Mouse (Mus musculus): ENCODE measurements at regions not wholly inside any gene's neighbourhood (a gene's known extent, or its start where the extent isn't known, plus 50 kb on each side); places are given as distances from the start of the nearest gene placed in this dataset.
A peak's percentile ranks its signal among the peaks of the same experiment; 100 is the strongest.

DNA sequence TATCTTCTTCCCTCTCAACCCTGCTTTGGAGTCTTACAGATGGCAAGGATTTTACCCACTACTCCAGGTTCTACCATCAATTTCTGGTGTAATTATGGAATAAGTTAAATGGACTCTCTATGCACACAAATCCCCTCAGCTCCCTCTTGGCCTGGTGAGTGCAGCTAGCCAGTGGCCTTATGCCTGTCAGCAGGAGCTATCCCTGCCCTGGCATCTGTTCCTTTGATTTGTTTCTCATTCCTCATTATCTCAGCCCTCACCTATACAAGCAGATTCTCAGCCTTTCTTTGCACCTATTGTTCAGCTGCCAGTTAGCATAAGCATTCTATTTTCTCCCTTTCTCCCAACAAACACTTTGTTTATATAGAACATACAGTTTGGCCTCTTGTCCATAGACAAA lies 150.3 kb downstream of the Rnf152 start:
- no peak overlapping the region for H3K27ac ChIP-seq
- no peak overlapping the region for H3K4me3 ChIP-seq
- no peak for TF ChIP-seq CTCF (conservative IDR thresholded peaks at IDR 0.05)
- no peak for DNase-seq (ENCODE audit: low spot score in 2 of 2)

DNA sequence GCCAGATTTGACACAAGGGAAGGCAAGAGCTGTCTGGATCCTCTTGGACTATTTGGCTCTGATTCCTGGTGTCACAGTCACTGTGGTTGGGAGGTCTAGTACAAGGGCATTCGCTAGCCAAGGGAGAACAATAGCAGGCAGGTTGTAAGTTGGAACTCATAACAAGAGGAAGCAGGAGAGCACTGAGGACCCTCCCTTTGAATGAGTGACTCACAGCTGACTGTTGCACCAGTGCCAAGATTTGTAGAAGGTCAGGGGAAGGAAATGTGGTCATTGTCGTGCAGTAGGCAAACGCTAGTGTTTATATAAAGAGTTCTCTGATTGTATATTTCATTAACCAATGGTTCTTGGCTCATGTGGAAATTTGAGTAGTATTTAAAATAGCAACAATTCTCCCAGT lies 157.2 kb downstream of the Rnf152 start:
- H3K27ac ChIP-seq = no peak overlapping the region
- no peak for DNase-seq (ENCODE audit: low spot score in 2 of 2)
- no peak overlapping the region for H3K4me3 ChIP-seq
- no peak for TF ChIP-seq CTCF (conservative IDR thresholded peaks at IDR 0.05)

DNA sequence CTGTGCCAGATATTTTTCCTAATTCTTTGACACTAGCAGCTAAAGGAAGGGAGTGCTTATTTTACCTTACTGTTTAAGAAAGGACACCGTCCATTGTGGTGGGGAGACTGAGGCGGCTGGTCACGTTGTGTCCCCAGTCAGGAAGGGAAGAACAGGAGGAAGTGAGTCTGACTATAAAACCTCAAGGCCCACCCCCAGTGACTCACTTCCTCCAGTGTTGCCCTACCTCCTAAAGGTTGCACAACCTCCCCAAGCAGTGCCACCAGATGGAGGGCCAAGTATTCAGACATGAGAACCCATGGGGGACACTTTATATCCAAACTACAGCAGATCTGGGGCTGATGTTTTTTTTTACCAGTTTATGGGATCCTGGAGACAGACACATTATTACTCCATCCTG lies 165.4 kb downstream of the Rnf152 start:
- no peak for TF ChIP-seq CTCF (conservative IDR thresholded peaks at IDR 0.05)
- H3K27ac ChIP-seq = no peak overlapping the region
- DNase-seq (ENCODE audit: low spot score in 2 of 2) = no peak
- no peak overlapping the region for H3K4me3 ChIP-seq

DNA sequence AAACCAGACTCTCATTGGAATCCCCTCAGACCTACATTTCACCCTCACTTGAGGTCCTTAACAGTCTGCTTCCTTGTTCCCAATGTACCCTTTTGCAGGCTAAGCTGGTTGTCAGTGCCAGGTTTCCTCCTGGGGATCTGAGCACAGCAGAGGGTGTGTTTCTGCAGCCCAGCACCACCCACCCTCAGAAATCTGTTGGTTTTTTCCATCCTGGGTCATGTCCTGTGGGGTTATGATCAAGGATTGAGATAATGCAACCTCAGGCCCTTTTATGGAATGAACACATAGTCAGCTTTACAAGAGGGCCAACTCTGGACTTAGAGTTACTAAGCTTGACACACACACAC lies 167.6 kb downstream of the Rnf152 start:
- TF ChIP-seq CTCF (conservative IDR thresholded peaks at IDR 0.05) = no peak
- no peak overlapping the region for H3K27ac ChIP-seq
- no peak overlapping the region for H3K4me3 ChIP-seq
- no peak for DNase-seq (ENCODE audit: low spot score in 2 of 2)

DNA sequence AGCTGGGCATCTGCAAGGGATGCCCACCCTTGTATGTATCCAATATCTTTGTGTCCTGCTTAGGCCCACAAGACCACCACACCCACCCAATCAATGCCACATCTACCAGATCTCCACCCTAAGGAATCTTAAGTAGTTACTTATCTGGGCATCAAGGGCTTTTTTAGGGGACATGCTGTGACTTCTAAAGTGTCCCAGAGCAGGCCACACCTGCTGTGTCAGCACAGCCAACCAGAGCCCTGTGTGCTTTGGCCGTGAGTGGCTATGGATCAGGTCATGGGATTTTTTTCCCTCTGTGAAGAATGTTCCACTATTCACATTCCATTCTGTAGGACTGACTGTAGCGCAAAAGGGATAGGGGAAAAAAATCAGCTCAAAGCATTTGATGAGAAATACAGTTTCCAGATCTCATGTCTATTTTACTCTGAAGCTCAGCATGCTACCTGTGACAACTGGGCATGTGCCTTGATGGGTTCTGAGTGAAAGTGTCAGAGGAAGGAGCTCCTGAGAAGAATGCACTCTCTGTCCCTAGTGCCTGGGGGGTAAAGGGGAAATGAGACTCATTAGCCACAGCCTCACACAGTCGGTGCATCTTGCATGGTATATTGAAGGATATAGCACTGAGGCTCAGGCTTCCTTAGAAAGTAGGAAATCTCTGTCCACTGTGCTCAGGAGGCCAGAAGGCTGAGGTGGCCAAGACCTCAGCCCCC lies 168.1 kb downstream of the Rnf152 start:
- TF ChIP-seq CTCF (conservative IDR thresholded peaks at IDR 0.05) = no peak
- no peak overlapping the region for H3K27ac ChIP-seq
- DNase-seq (ENCODE audit: low spot score in 2 of 2) = no peak
- H3K4me3 ChIP-seq = no peak overlapping the region

DNA sequence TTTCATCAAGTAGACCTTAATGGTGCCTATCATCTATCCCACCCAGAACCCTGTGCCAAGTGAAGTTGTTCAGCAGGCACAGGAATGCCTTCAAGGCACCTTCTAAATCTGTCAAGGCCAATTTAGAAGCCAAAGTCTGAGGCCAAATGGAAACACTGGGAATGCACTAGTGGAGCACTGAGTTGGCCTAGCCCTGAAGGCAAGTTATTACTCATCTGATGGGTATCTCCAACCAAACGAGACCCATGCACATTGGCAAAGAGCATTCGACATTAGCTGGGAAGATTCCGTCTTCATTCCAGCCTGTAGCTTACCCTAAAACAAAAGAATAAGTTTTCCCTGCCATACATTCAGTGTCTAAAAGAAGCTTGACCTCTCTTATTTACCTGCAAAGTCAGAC lies 172.0 kb downstream of the Rnf152 start:
- TF ChIP-seq CTCF (conservative IDR thresholded peaks at IDR 0.05) = no peak
- Histone ChIP-seq H3K4me3 (no peak overlapping the region), H3K27ac (no peak overlapping the region)
- no peak for DNase-seq (ENCODE audit: low spot score in 2 of 2)

DNA sequence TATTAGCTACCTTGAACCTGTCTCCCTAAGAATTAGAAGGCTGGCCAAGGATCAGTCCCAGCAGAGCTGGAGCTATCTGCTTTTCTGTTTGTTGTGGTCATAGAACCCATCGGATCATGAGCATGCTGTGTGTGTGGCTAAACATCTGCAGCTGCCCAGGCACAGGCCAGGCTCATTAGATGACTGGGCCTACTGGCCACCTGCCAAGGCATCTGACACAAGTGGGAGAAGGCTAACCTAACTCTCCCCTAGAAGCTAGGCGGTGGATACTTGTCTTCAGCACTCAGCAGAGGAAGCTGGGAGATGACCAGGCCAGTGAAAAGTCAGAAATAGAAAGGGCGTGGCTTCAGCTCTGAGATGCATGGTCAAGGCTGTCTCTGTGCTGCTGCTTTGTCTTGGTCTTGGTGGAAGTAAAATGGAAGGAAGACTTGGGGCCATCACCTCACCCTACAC lies 177.1 kb downstream of the Rnf152 start:
- no peak overlapping the region for H3K27ac ChIP-seq
- peak in 1 of 2 experiments; percentile 2 for DNase-seq (ENCODE audit: low spot score in 2 of 2)
- no peak for TF ChIP-seq CTCF (conservative IDR thresholded peaks at IDR 0.05)
- no peak overlapping the region for H3K4me3 ChIP-seq

DNA sequence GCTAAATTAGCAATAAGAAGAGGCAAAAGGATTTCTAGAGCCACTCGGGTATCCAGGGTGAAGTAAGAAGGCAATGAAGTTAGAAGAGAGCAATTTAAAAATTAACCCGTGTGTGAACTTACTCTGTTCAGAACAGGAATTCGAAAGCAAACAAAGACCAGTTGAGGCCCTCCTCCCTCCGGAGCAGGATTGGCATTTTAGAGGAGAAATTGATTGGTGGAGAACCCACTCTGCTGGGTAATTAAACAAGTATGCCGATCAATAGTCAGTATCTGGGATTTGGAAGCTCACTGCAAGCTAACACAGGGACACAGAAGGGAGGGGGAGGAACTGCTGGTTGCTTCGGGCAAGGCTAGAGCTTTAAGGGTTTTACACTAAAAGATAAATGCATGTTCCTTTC lies 177.7 kb downstream of the Rnf152 start:
- DNase-seq (ENCODE audit: low spot score in 2 of 2) = no peak
- TF ChIP-seq CTCF (conservative IDR thresholded peaks at IDR 0.05) = no peak
- H3K4me3 ChIP-seq = no peak overlapping the region
- peak overlapping the region; percentile 49; the same call in 1 of the 2 replicates for H3K27ac ChIP-seq

DNA sequence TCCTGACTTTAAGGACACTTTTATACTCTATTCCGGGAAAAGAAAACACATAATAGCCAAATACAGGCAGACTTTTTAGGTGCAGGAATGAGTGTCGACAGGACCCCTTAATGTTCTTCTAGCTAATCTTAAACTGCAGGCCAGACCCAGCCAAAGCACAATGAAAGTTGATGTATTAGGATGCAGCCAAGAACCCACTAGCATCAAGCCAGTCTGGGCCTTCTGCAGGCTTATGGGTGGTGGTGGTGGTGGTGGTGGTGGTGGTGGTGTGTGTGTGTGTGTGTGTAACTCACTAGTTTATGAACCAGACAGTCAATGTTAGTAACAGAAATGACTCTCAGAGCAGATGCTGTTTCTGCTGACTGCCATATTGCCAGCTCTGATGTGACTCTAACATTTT lies 178.6 kb downstream of the Rnf152 start:
- DNase-seq (ENCODE audit: low spot score in 2 of 2) = peak; percentile 17 to 34
- no peak overlapping the region for H3K27ac ChIP-seq
- TF ChIP-seq CTCF (conservative IDR thresholded peaks at IDR 0.05) = no peak
- no peak overlapping the region for H3K4me3 ChIP-seq

DNA sequence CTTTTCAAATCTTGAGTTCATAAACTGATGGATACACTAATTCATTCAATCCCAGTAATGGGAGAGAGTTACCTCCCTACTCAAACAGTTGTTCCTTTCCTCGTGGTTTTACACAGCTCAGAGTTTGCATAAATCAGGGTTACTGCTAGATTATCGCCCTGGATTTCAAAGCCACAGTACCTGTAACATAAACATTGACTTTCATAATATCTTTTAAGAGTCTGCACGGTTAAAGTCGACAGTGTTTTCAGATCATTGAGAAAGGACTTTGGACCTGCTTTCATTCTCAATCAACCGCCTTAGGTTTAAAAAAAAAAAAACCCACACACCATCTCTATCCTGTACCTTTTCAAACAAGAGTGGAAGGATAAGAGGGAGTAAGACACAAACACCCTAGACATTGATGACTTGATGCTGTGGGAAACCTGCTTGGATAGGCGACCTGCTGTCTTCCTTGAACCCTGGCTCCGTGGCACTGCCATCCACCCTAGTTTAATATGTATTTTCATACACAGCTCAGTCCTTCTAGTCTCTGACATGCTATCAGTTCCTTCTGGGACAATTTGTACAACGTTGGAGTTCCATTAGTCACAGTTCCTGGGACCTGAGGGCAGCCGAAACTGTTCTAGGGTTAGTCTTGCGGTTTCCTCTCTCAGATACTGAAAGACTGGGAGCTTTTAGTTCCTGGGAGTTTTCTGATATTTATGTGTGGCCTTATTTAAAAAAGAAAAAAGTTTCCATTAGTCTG lies 179.3 kb downstream of the Rnf152 start:
- H3K27ac ChIP-seq = no peak overlapping the region
- DNase-seq (ENCODE audit: low spot score in 2 of 2) = no peak
- no peak overlapping the region for H3K4me3 ChIP-seq
- no peak for TF ChIP-seq CTCF (conservative IDR thresholded peaks at IDR 0.05)

DNA sequence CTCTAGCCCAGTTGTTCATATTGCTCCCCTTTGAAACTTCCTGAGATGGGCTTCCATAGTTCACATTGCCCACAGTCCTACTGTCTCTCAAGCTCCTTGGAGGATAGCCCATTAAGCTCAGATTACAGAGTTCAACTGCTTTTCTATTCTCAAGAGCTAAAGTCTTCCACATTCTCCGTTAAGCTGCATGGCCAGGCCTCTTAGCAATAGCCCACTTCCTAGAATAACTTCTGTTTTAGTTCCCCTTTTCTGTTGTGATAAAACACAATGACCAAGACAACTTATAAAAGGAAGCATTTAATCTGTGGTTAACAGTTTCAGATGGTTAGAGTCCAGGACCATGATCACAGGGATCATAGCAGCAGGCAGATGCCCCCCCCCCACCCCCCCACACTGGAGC lies 185.5 kb downstream of the Rnf152 start:
- DNase-seq (ENCODE audit: low spot score in 2 of 2) = no peak
- Histone ChIP-seq H3K4me3 (no peak overlapping the region), H3K27ac (no peak overlapping the region)
- no peak for TF ChIP-seq CTCF (conservative IDR thresholded peaks at IDR 0.05)

DNA sequence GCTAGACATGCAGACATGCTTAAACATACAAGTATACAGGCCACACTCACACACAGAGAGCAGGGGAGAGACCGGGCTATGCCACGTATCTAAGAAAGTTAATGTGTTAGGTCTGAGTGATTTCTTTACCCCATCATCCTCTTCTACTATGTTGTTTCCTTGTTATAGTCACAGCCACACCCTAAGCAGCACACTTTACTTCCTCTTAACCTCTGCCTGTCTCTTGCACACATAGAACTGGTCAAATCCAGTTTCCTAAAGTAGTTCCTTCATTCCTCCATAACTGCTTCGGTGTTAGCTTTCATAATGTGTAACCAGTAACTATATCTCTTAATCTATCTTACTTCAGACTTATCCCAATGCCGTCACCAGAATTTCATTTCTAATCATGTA lies 186.4 kb downstream of the Rnf152 start:
- TF ChIP-seq CTCF (conservative IDR thresholded peaks at IDR 0.05) = no peak
- DNase-seq (ENCODE audit: low spot score in 2 of 2) = no peak
- no peak overlapping the region for H3K4me3 ChIP-seq
- no peak overlapping the region for H3K27ac ChIP-seq

DNA sequence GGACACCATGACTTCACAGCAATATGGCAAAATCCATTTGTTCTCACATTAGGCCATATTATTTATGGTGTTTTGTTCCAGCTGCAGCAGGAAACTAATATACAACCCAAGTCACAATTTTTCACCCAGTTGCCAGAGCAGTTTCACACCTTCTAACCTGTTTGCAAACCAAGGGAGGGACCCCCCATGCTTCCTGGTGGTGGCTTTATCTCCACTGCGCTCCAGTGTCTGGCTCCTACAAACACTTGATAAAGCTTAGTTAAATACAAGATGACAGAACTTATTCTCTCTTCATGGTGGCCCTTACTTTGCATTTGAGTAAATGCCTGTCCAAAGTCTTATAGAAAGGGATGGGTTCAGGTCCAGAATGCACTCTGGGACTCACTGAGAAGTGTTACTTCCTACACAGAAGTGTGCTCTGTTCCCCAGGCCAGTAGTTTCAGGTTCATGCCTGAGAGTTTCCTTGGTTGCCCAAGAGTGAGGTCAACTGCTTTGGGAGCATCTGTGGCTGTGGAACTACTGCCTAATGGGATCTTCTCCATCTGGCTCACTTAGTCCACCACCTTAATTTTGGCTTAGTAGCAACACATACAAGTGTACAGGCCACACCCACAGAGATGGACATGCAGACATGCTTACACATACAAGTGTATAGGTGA lies 186.9 kb downstream of the Rnf152 start:
- TF ChIP-seq CTCF (conservative IDR thresholded peaks at IDR 0.05) = no peak
- DNase-seq (ENCODE audit: low spot score in 2 of 2) = no peak
- Histone ChIP-seq H3K4me3 (no peak overlapping the region), H3K27ac (no peak overlapping the region)

Measured in layer of hippocampus, adult 2 months (tissue).